10 mouse cellular contexts compared by ENCODE assay signal in the genomic region with DNA sequence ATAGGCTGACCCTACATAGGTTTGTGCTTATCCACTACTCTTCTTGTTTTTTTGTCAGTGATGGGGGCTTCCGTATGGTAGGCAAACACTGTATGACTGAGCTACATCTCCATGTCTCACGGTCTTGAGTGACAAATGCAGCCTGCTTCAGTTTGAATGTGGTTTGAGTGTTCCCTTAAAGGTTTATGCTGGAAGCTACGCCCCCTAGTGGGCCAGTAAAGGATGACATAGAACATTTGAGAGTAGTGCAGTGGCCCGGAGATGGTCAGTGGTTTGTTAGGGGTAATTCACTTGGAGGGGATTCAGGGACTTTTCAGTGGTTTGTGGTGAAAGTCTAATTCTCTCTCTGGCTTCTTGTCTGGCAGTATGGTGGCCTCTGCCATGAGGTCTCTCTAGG. TPM values are rescaled to one million over a fixed set of nuclear protein-coding genes. Genes with fewer than 3 reads are reported as not detected.
A peak's percentile ranks its signal among the peaks of the same experiment; 100 is the strongest.
DNase-seq lines count a peak whose midpoint lies in the region; ATAC-seq lines count a peak whose summit lies in the region.
"Had no signal": no experiment of that assay in that cellular context is flagged by ENCODE, and none has a peak within 500 bp of the region (broad histone marks: within the 10 kb centered on the region; RNA-seq: fewer than 3 reads in every experiment).

No protein-coding gene starts in this region.

- no peaks in the 10 kb centered on the region for H3K9me3 ChIP-seq in midbrain, embryonic 14.5 days (ENCODE audit: control insufficient read depth, low read length)

- no peak for ATAC-seq in CD4-positive, CD25-positive, alpha-beta regulatory T cell, adult 4 months
- 0 out of 2 replicates have a peak, but pooled peaks have one; percentile 56 for ATAC-seq in erythroblast, adult 5-6 weeks (replicated peaks; ENCODE audit: low FRiP score, poor library complexity, severe bottlenecking)
- no peak for ATAC-seq in midbrain, embryonic 14.5 days (ENCODE audit: low FRiP score, low TSS enrichment)
- ATAC-seq in megakaryocyte, adult 5-6 weeks (ENCODE audit: poor library complexity, severe bottlenecking), result no peak

- peaks cover 18% of the 10 kb centered on the region for H3K4me1 ChIP-seq in midbrain, embryonic 14.5 days (ENCODE audit: control insufficient read depth, insufficient read depth, low read length)

- no peak overlapping the region for H3K9ac ChIP-seq in midbrain, embryonic 14.5 days (replicated peaks; ENCODE audit: low read length)

- peak overlapping the region; percentile 96 for H3K27ac ChIP-seq in midbrain, embryonic 14.5 days (replicated peaks; ENCODE audit: low read depth, low read length)

- no peaks in the 10 kb centered on the region for H3K36me3 ChIP-seq in midbrain, embryonic 14.5 days (ENCODE audit: control insufficient read depth, insufficient read depth, low read length)

- H3K4me3 ChIP-seq in midbrain, embryonic 14.5 days (replicated peaks; ENCODE audit: low read depth, low read length), result no peak overlapping the region
- H3K4me3 ChIP-seq: myocyte had no signal

- H3K27me3 ChIP-seq in midbrain, embryonic 14.5 days (ENCODE audit: control insufficient read depth, insufficient read depth, low read length), result no peaks in the 10 kb centered on the region

- 72% methylated on average over 4 of the region's 4 CpGs for WGBS in midbrain, embryonic 14.5 days

- H3K4me2 ChIP-seq in midbrain, embryonic 14.5 days (ENCODE audit: low read length), result no peak overlapping the region

- peak; percentile 78 for DNase-seq in CD4-positive, CD25-positive, alpha-beta regulatory T cell, adult 2 months (ENCODE audit: low read depth, low spot score)
- DNase-seq in 3T3-L1 (ENCODE audit: low read depth, low spot score), result peak; percentile 33
- no peak for DNase-seq in midbrain, embryonic 14.5 days
- DNase-seq in cerebellum, adult 9-11 months, result no peak
- DNase-seq in left cerebral cortex, adult 9 months (ENCODE audit: low spot score in 2 of 2), result no peak
- DNase-seq: kidney, adult 11 months had no signal

RNA-seq across cellular contexts. Expression of gene Chrna9, which starts 16.8 kb away (rescaled TPM):
- polyA plus RNA-seq in CD4-positive, CD25-positive, alpha-beta regulatory T cell, adult 4 months (2017; shearing (Covaris generic)), result 1 to 10 TPM; 2.0 to 2.1 TPM
- not detected in 2 replicates for total RNA-seq in erythroblast, adult 5-6 weeks (2015; ENCODE audit: low replicate concordance)
- not detected in 2 replicates for total RNA-seq in erythroblast, adult 5-6 weeks (2017; ENCODE audit: low replicate concordance)
- polyA plus RNA-seq in midbrain, embryonic 14.5 days (2014; fragmentation: Nextera tagmentation; extraction: Ambion mirVana), result not detected in 2 replicates
- total RNA-seq in megakaryocyte, adult 5-6 weeks (2015), result not detected in 2 replicates
- not detected in 2 replicates for total RNA-seq in megakaryocyte, adult 5-6 weeks (2017)
- polyA plus RNA-seq: myocyte had no signal

RNA-seq across cellular contexts. Expression of gene 9130230L23Rik, which starts 52.6 kb away (rescaled TPM):
- polyA plus RNA-seq in CD4-positive, CD25-positive, alpha-beta regulatory T cell, adult 4 months (2017; shearing (Covaris generic)), result not detected
- not detected in 2 replicates for total RNA-seq in erythroblast, adult 5-6 weeks (2015; ENCODE audit: low replicate concordance)
- not detected in 2 replicates for total RNA-seq in erythroblast, adult 5-6 weeks (2017; ENCODE audit: low replicate concordance)
- not detected in 2 replicates for polyA plus RNA-seq in midbrain, embryonic 14.5 days (2014; fragmentation: Nextera tagmentation; extraction: Ambion mirVana)
- total RNA-seq in megakaryocyte, adult 5-6 weeks (2015), result 0.40 TPM in 1 of 2 replicates, not detected in the other
- total RNA-seq in megakaryocyte, adult 5-6 weeks (2017), result 0.22 and 2.0 TPM in 2 replicates

Comparison
In these comparisons a context has a peak if more than half of its experiments do, and no peak if none do; other contexts are left out.
1. DNase-seq: peak in CD4-positive, CD25-positive, alpha-beta regulatory T cell, adult 2 months (single experiment) and 3T3-L1 (single experiment); none in midbrain, embryonic 14.5 days (single experiment), cerebellum, adult 9-11 months (single experiment) and left cerebral cortex, adult 9 months (0 of 2).